Mouse (Mus musculus): ENCODE data around the gene Gp9.

GRCm38 (mm10) chr6:87796251-87796880 lies 18.5 kb downstream of the Gp9 start:
- TF ChIP-seq GATA1 (IDR thresholded peaks at IDR 0.05; ENCODE audit: borderline replicate concordance, low read length) (no peak), FLI1 (IDR thresholded peaks at IDR 0.05; ENCODE audit: low read length) (no peak)
